Mouse (Mus musculus) heart, postnatal 36 days (tissue): ENCODE measurements around the gene Dus1l. TPM values are rescaled to one million over a fixed set of nuclear protein-coding genes. Genes with fewer than 3 reads are reported as not detected.

ENCODE experiments used
- total RNA-seq, 2 experiments: library from RNA; stranded (reverse); gene quantifications; 2 replicates each; pipeline ENCODE4 v1.2.3; 2021

The Dus1l gene
- total RNA-seq, 2 experiments from 2014 or later = 25.0 to 29.0 TPM

Other genes with a start within 250 kb of the Dus1l start
- gene Mcrip1, start 246.7 kb downstream of the Dus1l start, total RNA-seq = 10 to 100 TPM; 43.1 to 43.7 TPM
- gene Ppp1r27, start 245.3 kb downstream of the Dus1l start, total RNA-seq = under 1 TPM in 1 of 2 experiments, not detected in 1; 0.67 TPM
- 100 to 1,000 TPM; 252 to 258 TPM for gene P4hb, start 223.2 kb downstream of the Dus1l start, total RNA-seq
- gene Arhgdia, start 214.8 kb downstream of the Dus1l start, total RNA-seq = 100 to 1,000 TPM; 147 to 150 TPM
- 10 to 100 TPM; 46.4 to 47.8 TPM for gene Alyref, start 198.0 kb downstream of the Dus1l start, total RNA-seq
- 10 to 100 TPM; 75.6 to 87.1 TPM for gene Anapc11, start 198.0 kb downstream of the Dus1l start, total RNA-seq
- not detected for gene Npb, start 187.9 kb downstream of the Dus1l start, total RNA-seq
- 10 to 100 TPM; 48.2 to 54.6 TPM for gene Pcyt2, start 178.5 kb downstream of the Dus1l start, total RNA-seq
- 10 to 100 TPM; 10.0 to 10.1 TPM for gene Sirt7, start 171.2 kb downstream of the Dus1l start, total RNA-seq
- 10 to 100 TPM; 39.3 to 43.8 TPM for gene Mafg, start 162.8 kb downstream of the Dus1l start, total RNA-seq
- gene Pycr1, start 152.6 kb downstream of the Dus1l start, total RNA-seq = 1 to 10 TPM; 1.2 to 1.3 TPM
- 10 to 100 TPM; 76.1 to 78.1 TPM for gene Myadml2, start 148.2 kb downstream of the Dus1l start, total RNA-seq
- gene Notum, start 135.2 kb downstream of the Dus1l start, total RNA-seq = not detected
- 10 to 100 TPM; 42.2 to 43.0 TPM for gene Aspscr1, start 123.4 kb downstream of the Dus1l start, total RNA-seq
- gene Cenpx, start 82.7 kb downstream of the Dus1l start, total RNA-seq = 10 to 100 TPM; 33.1 to 38.3 TPM
- gene Lrrc45, start 82.5 kb downstream of the Dus1l start, total RNA-seq = 1 to 10 TPM; 5.3 to 7.0 TPM
- 1 to 10 TPM in 1 of 2 experiments, under 1 TPM in 1; 0.36 to 1.6 TPM for gene Rac3, start 74.9 kb downstream of the Dus1l start, total RNA-seq
- 10 to 100 TPM in 1 of 2 experiments, 1 to 10 TPM in 1; 9.2 to 12.0 TPM for gene Dcxr, start 69.1 kb downstream of the Dus1l start, total RNA-seq
- gene Cbr2, start 64.3 kb downstream of the Dus1l start, total RNA-seq = 10 to 100 TPM; 14.4 to 19.7 TPM
- 10 to 100 TPM; 22.1 to 34.1 TPM for gene Hmga1b, start 33.6 kb downstream of the Dus1l start, total RNA-seq
- gene Rfng, start 12.2 kb downstream of the Dus1l start, total RNA-seq = 10 to 100 TPM; 11.2 to 13.3 TPM
- 10 to 100 TPM; 54.6 to 58.4 TPM for gene Gps1, start 12.1 kb downstream of the Dus1l start, total RNA-seq
- 10 to 100 TPM; 17.3 to 65.9 TPM for gene Fasn, start 28.1 kb upstream of the Dus1l start, total RNA-seq
- gene Ccdc57, start 136.5 kb upstream of the Dus1l start, total RNA-seq = 1 to 10 TPM in 1 of 2 experiments, under 1 TPM in 1; 0.79 to 1.6 TPM
- gene Slc16a3, start 152.1 kb upstream of the Dus1l start, total RNA-seq = 1 to 10 TPM; 1.3 to 1.9 TPM
- gene Csnk1d, start 194.9 kb upstream of the Dus1l start, total RNA-seq = 10 to 100 TPM; 57.9 to 64.8 TPM
- gene Cd7, start 243.0 kb upstream of the Dus1l start, total RNA-seq = under 1 TPM; 0.38 to 0.61 TPM